Mouse (Mus musculus): Measurements from ENCODE around the gene Phf24. TPM values are rescaled to one million over a fixed set of nuclear protein-coding genes. Genes with fewer than 3 reads are reported as not detected.

Phf24 gene
- total and polyA plus RNA-seq, 2 experiments, result 0.13 to 0.18 TPM

GRCm38 (mm10) chr4:42955200-42955599, 38.7 kb downstream of the Phf24 start:
- H3K27me3 ChIP-seq (ENCODE audit: control insufficient read depth, insufficient read depth, low read length), result no peaks in the 10 kb centered on the region
- H3K4me1 ChIP-seq (ENCODE audit: control insufficient read depth, insufficient read depth, low read length), result peaks cover 2% of the 10 kb centered on the region; the same call in 1 of the 2 replicates
- H3K27ac ChIP-seq (replicated peaks; ENCODE audit: insufficient read depth, low read depth, low read length), result no peak overlapping the region
- peaks cover 2% of the 10 kb centered on the region; the same call in 1 of the 2 replicates for H3K36me3 ChIP-seq (ENCODE audit: control insufficient read depth, insufficient read depth, low read length)
- H3K9ac ChIP-seq (ENCODE audit: low read depth, low read length), result no peak overlapping the region
- WGBS, result 97% methylated on average over 3 of the region's 3 CpGs
- DNase-seq (ENCODE audit: extremely low read depth, low read depth, low spot score), result no peak
- H3K4me3 ChIP-seq (ENCODE audit: insufficient read depth, low read depth, low read length), result no peak overlapping the region
- H3K79me2 ChIP-seq (ENCODE audit: control insufficient read depth, insufficient read depth, low read length), result no peaks in the 10 kb centered on the region
- TF ChIP-seq CTCF (IDR thresholded peaks at IDR 0.05; ENCODE audit: low read depth, low read length) (no peak), POLR2A (IDR thresholded peaks at IDR 0.05; ENCODE audit: extremely low read depth, insufficient read depth, low read length) (no peak)

DNA sequence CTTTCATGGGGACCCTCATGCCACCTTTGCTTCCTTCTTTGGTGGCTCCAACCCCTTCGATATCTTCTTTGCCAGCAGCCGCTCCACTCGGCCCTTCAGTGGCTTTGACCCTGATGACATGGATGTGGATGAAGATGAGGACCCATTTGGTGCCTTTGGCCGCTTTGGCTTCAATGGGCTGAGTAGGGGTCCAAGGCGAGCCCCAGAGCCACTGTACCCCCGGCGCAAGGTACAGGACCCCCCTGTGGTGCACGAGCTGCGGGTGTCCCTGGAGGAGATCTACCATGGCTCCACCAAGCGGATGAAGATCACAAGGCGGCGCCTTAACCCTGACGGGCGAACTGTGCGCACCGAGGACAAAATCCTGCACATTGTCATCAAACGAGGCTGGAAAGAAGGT, 40.1 kb downstream of the Phf24 start:
- no peaks in the 10 kb centered on the region for H3K27me3 ChIP-seq (ENCODE audit: control insufficient read depth, insufficient read depth, low read length)
- DNase-seq (ENCODE audit: extremely low read depth, low read depth, low spot score), result no peak
- H3K9ac ChIP-seq (ENCODE audit: low read depth, low read length), result no peak overlapping the region
- no peak overlapping the region for H3K27ac ChIP-seq (replicated peaks; ENCODE audit: insufficient read depth, low read depth, low read length)
- WGBS, result 94% methylated on average over 17 of the region's 17 CpGs
- TF ChIP-seq CTCF (IDR thresholded peaks at IDR 0.05; ENCODE audit: low read depth, low read length) (no peak), POLR2A (IDR thresholded peaks at IDR 0.05; ENCODE audit: extremely low read depth, insufficient read depth, low read length) (no peak)
- peaks cover 2% of the 10 kb centered on the region; the same call in 1 of the 2 replicates for H3K36me3 ChIP-seq (ENCODE audit: control insufficient read depth, insufficient read depth, low read length)
- H3K79me2 ChIP-seq (ENCODE audit: control insufficient read depth, insufficient read depth, low read length), result no peaks in the 10 kb centered on the region
- no peaks in the 10 kb centered on the region for H3K4me1 ChIP-seq (ENCODE audit: control insufficient read depth, insufficient read depth, low read length)
- no peak overlapping the region for H3K4me3 ChIP-seq (ENCODE audit: insufficient read depth, low read depth, low read length)

- no peak overlapping the region for H3K9ac ChIP-seq (ENCODE audit: low read depth, low read length)
- no peak overlapping the region for H3K27ac ChIP-seq (replicated peaks; ENCODE audit: insufficient read depth, low read depth, low read length)
- no peaks in the 10 kb centered on the region for H3K79me2 ChIP-seq (ENCODE audit: control insufficient read depth, insufficient read depth, low read length)
- H3K36me3 ChIP-seq (ENCODE audit: control insufficient read depth, insufficient read depth, low read length), result peaks cover 2% of the 10 kb centered on the region; the same call in 1 of the 2 replicates
- no peaks in the 10 kb centered on the region for H3K4me1 ChIP-seq (ENCODE audit: control insufficient read depth, insufficient read depth, low read length)
- no peak for DNase-seq (ENCODE audit: extremely low read depth, low read depth, low spot score)
- no peak for TF ChIP-seq POLR2A (IDR thresholded peaks at IDR 0.05; ENCODE audit: extremely low read depth, insufficient read depth, low read length)
- no peak for TF ChIP-seq CTCF (IDR thresholded peaks at IDR 0.05; ENCODE audit: low read depth, low read length)
- no peak overlapping the region for H3K4me3 ChIP-seq (ENCODE audit: insufficient read depth, low read depth, low read length)
- H3K27me3 ChIP-seq (ENCODE audit: control insufficient read depth, insufficient read depth, low read length), result no peaks in the 10 kb centered on the region
- WGBS, result 86% methylated on average over 11 of the region's 11 CpGs
Observed at GRCm38 (mm10) chr4:42957306-42957705, 40.8 kb downstream of the Phf24 start.

- Histone ChIP-seq H3K36me3 (ENCODE audit: control insufficient read depth, insufficient read depth, low read length) (peaks cover 2% of the 10 kb centered on the region; the same call in 1 of the 2 replicates), H3K4me1 (ENCODE audit: control insufficient read depth, insufficient read depth, low read length) (no peaks in the 10 kb centered on the region), H3K27ac (replicated peaks; ENCODE audit: insufficient read depth, low read depth, low read length) (no peak overlapping the region), H3K9ac (ENCODE audit: low read depth, low read length) (no peak overlapping the region), H3K4me3 (ENCODE audit: insufficient read depth, low read depth, low read length) (no peak overlapping the region), H3K79me2 (ENCODE audit: control insufficient read depth, insufficient read depth, low read length) (no peaks in the 10 kb centered on the region), H3K27me3 (ENCODE audit: control insufficient read depth, insufficient read depth, low read length) (no peaks in the 10 kb centered on the region)
- DNase-seq (ENCODE audit: extremely low read depth, low read depth, low spot score), result no peak
- WGBS, result 92% methylated on average over 8 of the region's 8 CpGs
- TF ChIP-seq POLR2A (IDR thresholded peaks at IDR 0.05; ENCODE audit: extremely low read depth, insufficient read depth, low read length), result no peak
- no peak for TF ChIP-seq CTCF (IDR thresholded peaks at IDR 0.05; ENCODE audit: low read depth, low read length)
Observed at GRCm38 (mm10) chr4:42957979-42958378, 41.5 kb downstream of the Phf24 start.

DNA sequence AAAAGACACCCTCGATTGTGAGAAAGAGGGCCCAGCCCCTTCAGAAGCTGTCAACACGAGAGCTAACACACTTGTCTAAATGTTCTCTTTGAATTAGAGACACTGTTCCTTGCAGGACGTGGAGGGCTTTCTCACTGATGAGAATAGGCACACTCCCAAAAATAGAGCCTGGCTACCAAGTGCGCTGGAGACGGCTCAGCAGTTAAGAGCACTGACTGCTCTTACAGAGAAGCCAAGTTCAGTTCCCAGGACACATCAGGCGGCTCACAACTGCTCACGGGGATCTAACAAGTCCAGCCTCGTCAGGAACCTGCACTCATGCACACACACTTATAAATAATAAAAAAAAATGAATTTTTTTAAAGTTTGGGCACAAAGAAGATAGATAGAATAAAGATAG, 42.5 kb downstream of the Phf24 start:
- no peaks in the 10 kb centered on the region for H3K79me2 ChIP-seq (ENCODE audit: control insufficient read depth, insufficient read depth, low read length)
- H3K27ac ChIP-seq (replicated peaks; ENCODE audit: insufficient read depth, low read depth, low read length), result no peak overlapping the region
- no peak overlapping the region for H3K4me3 ChIP-seq (ENCODE audit: insufficient read depth, low read depth, low read length)
- H3K9ac ChIP-seq (ENCODE audit: low read depth, low read length), result no peak overlapping the region
- peaks cover 2% of the 10 kb centered on the region; the same call in 1 of the 2 replicates for H3K36me3 ChIP-seq (ENCODE audit: control insufficient read depth, insufficient read depth, low read length)
- WGBS, result 85% methylated on average over 8 of the region's 8 CpGs
- no peak for DNase-seq (ENCODE audit: extremely low read depth, low read depth, low spot score)
- no peak for TF ChIP-seq POLR2A (IDR thresholded peaks at IDR 0.05; ENCODE audit: extremely low read depth, insufficient read depth, low read length)
- TF ChIP-seq CTCF (IDR thresholded peaks at IDR 0.05; ENCODE audit: low read depth, low read length), result no peak
- no peaks in the 10 kb centered on the region for H3K27me3 ChIP-seq (ENCODE audit: control insufficient read depth, insufficient read depth, low read length)
- no peaks in the 10 kb centered on the region for H3K4me1 ChIP-seq (ENCODE audit: control insufficient read depth, insufficient read depth, low read length)

- no peaks in the 10 kb centered on the region for H3K27me3 ChIP-seq (ENCODE audit: control insufficient read depth, insufficient read depth, low read length)
- H3K4me1 ChIP-seq (ENCODE audit: control insufficient read depth, insufficient read depth, low read length), result no peaks in the 10 kb centered on the region
- TF ChIP-seq POLR2A (IDR thresholded peaks at IDR 0.05; ENCODE audit: extremely low read depth, insufficient read depth, low read length) (no peak), CTCF (IDR thresholded peaks at IDR 0.05; ENCODE audit: low read depth, low read length) (no peak)
- no peak overlapping the region for H3K4me3 ChIP-seq (ENCODE audit: insufficient read depth, low read depth, low read length)
- H3K27ac ChIP-seq (replicated peaks; ENCODE audit: insufficient read depth, low read depth, low read length), result no peak overlapping the region
- no peak for DNase-seq (ENCODE audit: extremely low read depth, low read depth, low spot score)
- no peaks in the 10 kb centered on the region for H3K79me2 ChIP-seq (ENCODE audit: control insufficient read depth, insufficient read depth, low read length)
- H3K9ac ChIP-seq (ENCODE audit: low read depth, low read length), result no peak overlapping the region
- H3K36me3 ChIP-seq (ENCODE audit: control insufficient read depth, insufficient read depth, low read length), result peaks cover 2% of the 10 kb centered on the region; the same call in 1 of the 2 replicates
- 58% methylated on average over 4 of the region's 4 CpGs for WGBS
Observed at GRCm38 (mm10) chr4:42959382-42959781, 42.9 kb downstream of the Phf24 start.

Measured in liver, adult 2 months (tissue).